ENCODE assay signal across 13 mouse cellular contexts in the genomic region with DNA sequence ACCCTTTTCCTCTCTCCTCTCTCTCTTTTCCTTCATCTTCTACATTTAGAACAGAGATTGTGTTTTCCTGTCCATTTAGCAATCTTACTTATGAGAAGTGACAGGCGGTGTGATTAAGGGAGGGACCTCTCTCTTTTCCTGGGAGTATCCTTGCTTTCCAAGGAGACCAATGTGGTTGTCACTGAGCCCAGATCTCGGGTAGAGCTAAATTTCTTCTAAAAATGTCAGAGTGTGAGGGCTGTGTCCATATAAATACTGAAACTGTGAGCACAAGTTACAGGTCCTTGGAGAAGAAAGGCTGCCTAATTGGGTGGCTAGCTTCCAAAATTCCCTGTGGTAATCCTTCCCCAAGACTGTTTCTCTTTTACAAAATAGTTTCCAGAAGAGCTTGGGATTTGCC.
DNase-seq lines count a peak whose midpoint lies in the region; ATAC-seq lines count a peak whose summit lies in the region.
"Had no signal": no experiment of that assay in that cellular context is flagged by ENCODE, and none has a peak within 500 bp of the region (broad histone marks: within the 10 kb centered on the region; RNA-seq: fewer than 3 reads in every experiment).

No protein-coding gene starts in this region.

- DNase-seq in adrenal gland, adult 2 months: peak; percentile 28
- DNase-seq in adrenal gland, postnatal 4 days (ENCODE audit: low spot score in 2 of 2): no peak
- no peak for DNase-seq in frontal cortex, postnatal 14 days (ENCODE audit: low spot score in 2 of 2)
- DNase-seq in lung, postnatal 10 days: peak; percentile 1
- no peak for DNase-seq in lung, postnatal 4 days
- DNase-seq in retina, postnatal 1 day: peak; percentile 12
- DNase-seq in liver: no peak
- DNase-seq: cerebellum, adult 9-11 months; liver, postnatal 0 days had no signal

- ATAC-seq in frontal cortex, adult (ENCODE audit: low TSS enrichment): 0 out of 2 replicates have a peak, but pooled peaks have one; percentile 44
- ATAC-seq: forebrain, embryonic 15.5 days; inflammation-experienced regulatory T-cells, adult 6 months; liver, postnatal 0 days; midbrain, embryonic 16.5 days had no signal

Comparison
In these comparisons a context has a peak if more than half of its experiments do, and no peak if none do; other contexts are left out.
1. DNase-seq: peak in adrenal gland, adult 2 months (single experiment), lung, postnatal 10 days (single experiment) and retina, postnatal 1 day (single experiment); none in adrenal gland, postnatal 4 days (0 of 2), frontal cortex, postnatal 14 days (0 of 2), lung, postnatal 4 days (0 of 2) and liver (single experiment).